Mouse (Mus musculus) spleen, adult 2 months (tissue): ENCODE data around the gene Ttll11. TPM values are rescaled to one million over a fixed set of nuclear protein-coding genes. Genes with fewer than 3 reads are reported as not detected.

Experiments
- DNase-seq, 2 experiments: peaks; one replicate each; pipeline versions ENCODE4 v3.0.0 to v3.0.0-alpha.2; 2012 to 2021; ENCODE audit warnings: low spot score in 2 of 2, low read depth in 1 of 2
- H3K27ac ChIP-seq: fragments of 200-500 bp; 2 replicates; pipeline ENCODE4 v1.5.1; 2012; ENCODE audit warnings: low read length, inconsistent platforms; ENCODE audit not compliant: insufficient read depth
- H3K27me3 ChIP-seq: fragments of 200-500 bp; 2 replicates; pipeline ENCODE4 v1.6.1; 2012; ENCODE audit warnings: mild to moderate bottlenecking, moderate library complexity, low read length, inconsistent platforms; ENCODE audit not compliant: control insufficient read depth, insufficient read depth
- H3K36me3 ChIP-seq: fragments of 200-500 bp; 2 replicates; pipeline ENCODE4 v1.6.1; 2012; ENCODE audit warnings: mild to moderate bottlenecking, low read length, inconsistent platforms; ENCODE audit not compliant: control insufficient read depth, insufficient read depth
- H3K4me1 ChIP-seq: fragments of 200-500 bp; 2 replicates; pipeline ENCODE4 v1.6.1; 2011; ENCODE audit warnings: inconsistent platforms; ENCODE audit not compliant: control insufficient read depth, insufficient read depth, insufficient read length
- H3K4me3 ChIP-seq: fragments of 200-500 bp; 2 replicates; pipeline ENCODE4 v1.5.1; 2011; ENCODE audit warnings: mild to moderate bottlenecking, inconsistent platforms; ENCODE audit not compliant: insufficient read depth, insufficient read length; ENCODE audit errors: extremely low read depth
- CTCF ChIP-seq: fragments of 200-500 bp; IDR thresholded peaks from 2 replicates; pipeline ENCODE4 v1.5.1; 2011; ENCODE audit warnings: mild to moderate bottlenecking, inconsistent platforms; ENCODE audit not compliant: insufficient read depth, insufficient read length, insufficient replicate concordance; ENCODE audit errors: extremely low read depth
- POLR2A ChIP-seq: fragments of 200-500 bp; IDR thresholded peaks from 2 replicates; pipeline ENCODE4 v1.6.1; 2011; ENCODE audit warnings: low read depth, low read length, inconsistent platforms
- WGBS: fragments of 180-500 bp; shearing (Covaris S2); methylation state at CpG from one replicate; pipeline ENCODE4 v1.1.7; 2018; 5-methylcytosine and 5-hydroxymethylcytosine counted together
- polyA plus RNA-seq: library from polyadenylated mRNA; depleted of rRNA; stranded (reverse); fragments of >200 nt; gene quantifications from 2 replicates; pipeline ENCODE4 v1.2.3, GENCODE M21; 2012

Gene Ttll11
- polyA plus RNA-seq, 1 experiment, result 1.3 TPM

- H3K36me3 ChIP-seq, result 0 out of 2 replicates have a peak, but pooled peaks cover 5% of the 10 kb centered on the region
- TF ChIP-seq CTCF (no peak), POLR2A (no peak)
- no peak overlapping the region for H3K27ac ChIP-seq
- 92% methylated on average over 9 of the region's 9 CpGs for WGBS
- no peak overlapping the region for H3K4me3 ChIP-seq
- no peak for DNase-seq
- H3K27me3 ChIP-seq, result no peaks in the 10 kb centered on the region
- H3K4me1 ChIP-seq, result peaks cover 18% of the 10 kb centered on the region; the same call in 1 of the 2 replicates
Measured at GRCm38 (mm10) chr2:35720956-35721355, 258.8 kb downstream of the Ttll11 start.

- H3K27ac ChIP-seq, result no peak overlapping the region
- H3K4me1 ChIP-seq, result peaks cover 18% of the 10 kb centered on the region; the same call in 1 of the 2 replicates
- 0 out of 2 replicates have a peak, but pooled peaks cover 5% of the 10 kb centered on the region for H3K36me3 ChIP-seq
- no peaks in the 10 kb centered on the region for H3K27me3 ChIP-seq
- WGBS, result 89% methylated on average over 13 of the region's 13 CpGs
- no peak for DNase-seq
- TF ChIP-seq CTCF (no peak), POLR2A (no peak)
- H3K4me3 ChIP-seq, result no peak overlapping the region
Measured at GRCm38 (mm10) chr2:35720550-35720949, 259.2 kb downstream of the Ttll11 start.

- WGBS, result 79% methylated on average over 12 of the region's 12 CpGs
- no peak overlapping the region for H3K27ac ChIP-seq
- peaks cover 18% of the 10 kb centered on the region; the same call in 1 of the 2 replicates for H3K4me1 ChIP-seq
- no peak overlapping the region for H3K4me3 ChIP-seq
- no peak for DNase-seq
- H3K27me3 ChIP-seq, result no peaks in the 10 kb centered on the region
- H3K36me3 ChIP-seq, result 0 out of 2 replicates have a peak, but pooled peaks cover 5% of the 10 kb centered on the region
- TF ChIP-seq CTCF, result no peak
- no peak for TF ChIP-seq POLR2A
Measured at GRCm38 (mm10) chr2:35720104-35720503, 259.6 kb downstream of the Ttll11 start.

GRCm38 (mm10) chr2:35719230-35720005, 260.3 kb downstream of the Ttll11 start:
- no peak for DNase-seq
- 0 out of 2 replicates have a peak, but pooled peaks cover 5% of the 10 kb centered on the region for H3K36me3 ChIP-seq
- WGBS, result 90% methylated on average over 12 of the region's 12 CpGs
- H3K4me3 ChIP-seq, result no peak overlapping the region
- no peak overlapping the region for H3K27ac ChIP-seq
- peaks cover 18% of the 10 kb centered on the region; the same call in 1 of the 2 replicates for H3K4me1 ChIP-seq
- H3K27me3 ChIP-seq, result no peaks in the 10 kb centered on the region
- TF ChIP-seq CTCF (no peak), POLR2A (no peak)

GRCm38 (mm10) chr2:35718662-35719061, 261.1 kb downstream of the Ttll11 start:
- no peaks in the 10 kb centered on the region for H3K27me3 ChIP-seq
- no peak overlapping the region for H3K4me3 ChIP-seq
- no peak for DNase-seq
- WGBS, result 85% methylated on average over 9 of the region's 9 CpGs
- no peak overlapping the region for H3K27ac ChIP-seq
- H3K36me3 ChIP-seq, result 0 out of 2 replicates have a peak, but pooled peaks cover 5% of the 10 kb centered on the region
- TF ChIP-seq CTCF (no peak), POLR2A (no peak)
- peaks cover 16% of the 10 kb centered on the region; the same call in 1 of the 2 replicates for H3K4me1 ChIP-seq

- 0 out of 2 replicates have a peak, but pooled peaks cover 3% of the 10 kb centered on the region for H3K36me3 ChIP-seq
- no peak for DNase-seq
- peaks cover 16% of the 10 kb centered on the region; the same call in 1 of the 2 replicates for H3K4me1 ChIP-seq
- TF ChIP-seq CTCF (no peak), POLR2A (no peak)
- H3K27ac ChIP-seq, result 0 out of 2 replicates have a peak overlapping the region, but pooled peaks have one; percentile 2
- H3K27me3 ChIP-seq, result no peaks in the 10 kb centered on the region
- 47% methylated on average over 5 of the region's 5 CpGs for WGBS
- H3K4me3 ChIP-seq, result no peak overlapping the region
Measured at GRCm38 (mm10) chr2:35718003-35718500, 261.7 kb downstream of the Ttll11 start.
